Mouse (Mus musculus) liver, embryonic 14.5 days (tissue): ENCODE measurements around the gene Mx1.

Experiments
- CTCF ChIP-seq: IDR thresholded peaks from 2 replicates; pipeline ENCODE4 v1.5.1; 2016; ENCODE audit warnings: antibody characterized with exemption, low read depth, control low read depth
- EP300 ChIP-seq: IDR thresholded peaks from 2 replicates; pipeline ENCODE4 v1.6.1; 2016; ENCODE audit warnings: antibody characterized with exemption, low read depth

DNA sequence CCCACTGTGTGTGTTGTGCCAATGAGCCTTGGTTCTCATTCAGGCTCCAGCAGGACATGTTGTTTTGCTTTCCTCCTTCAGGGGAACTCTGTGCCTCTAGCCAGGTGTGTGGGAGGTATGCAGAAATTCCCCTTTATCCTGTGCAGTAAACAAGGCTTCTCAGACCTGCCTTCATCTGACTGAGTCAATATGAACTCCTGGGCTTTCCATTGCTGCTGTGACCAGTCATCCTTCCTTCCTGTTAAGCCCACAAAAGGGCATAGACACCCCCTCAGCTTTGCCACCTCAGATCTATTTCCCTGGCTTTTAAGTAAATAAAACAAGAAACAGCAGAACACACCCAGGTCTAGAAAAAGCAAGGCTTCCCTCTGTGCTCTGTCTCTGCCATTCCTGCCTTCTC, 61.0 kb downstream of the Mx1 start:
- TF ChIP-seq EP300 (no peak), CTCF (no peak)
